Mouse (Mus musculus) midbrain, embryonic 12.5 days (tissue): ENCODE measurements around the gene Ints7. TPM values are rescaled to one million over a fixed set of nuclear protein-coding genes. Genes with fewer than 3 reads are reported as not detected.

ENCODE experiments used
- ATAC-seq: fragments of 200-750 bp; cut with Nextera tagmentation; 2 replicates; pipeline ENCODE4 v1.8.0; 2017; ENCODE audit warnings: low read depth, moderate TSS enrichment, moderate library complexity; ENCODE audit not compliant: low FRiP score
- H3K27ac ChIP-seq: fragments of 300-500 bp; sonication (generic); replicated peaks from 2 replicates; pipeline ENCODE4 v1.5.1; 2016; ENCODE audit warnings: mild to moderate bottlenecking
- H3K27me3 ChIP-seq: fragments of 300-500 bp; sonication (generic); 2 replicates; pipeline ENCODE4 v1.6.1; 2016; ENCODE audit warnings: mild to moderate bottlenecking
- H3K36me3 ChIP-seq: fragments of 300-500 bp; sonication (generic); 2 replicates; pipeline ENCODE4 v1.6.1; 2016
- H3K4me1 ChIP-seq: fragments of 300-500 bp; sonication (generic); 2 replicates; pipeline ENCODE4 v1.6.1; 2016
- H3K4me2 ChIP-seq: fragments of 300-500 bp; sonication (generic); replicated peaks from 2 replicates; pipeline ENCODE4 v1.6.1; 2016; ENCODE audit warnings: mild to moderate bottlenecking, moderate library complexity
- H3K4me3 ChIP-seq: fragments of 300-500 bp; sonication (generic); 2 replicates; pipeline ENCODE4 v1.5.1; 2016; ENCODE audit warnings: mild to moderate bottlenecking
- H3K9ac ChIP-seq: fragments of 300-500 bp; sonication (generic); replicated peaks from 2 replicates; pipeline ENCODE4 v1.6.1; 2016; ENCODE audit warnings: mild to moderate bottlenecking, moderate library complexity
- H3K9me3 ChIP-seq: fragments of 300-500 bp; sonication (generic); 2 replicates; pipeline ENCODE4 v1.6.1; 2016; ENCODE audit warnings: mild to moderate bottlenecking
- WGBS: fragments of 180-500 bp; shearing (Covaris S2); methylation state at CpG from one replicate; pipeline ENCODE4 v1.1.7; 2016; 5-methylcytosine and 5-hydroxymethylcytosine counted together
- polyA plus RNA-seq: library from polyadenylated mRNA; unstranded; fragments of >200 nt; fragmentation: Nextera tagmentation; extraction: Ambion mirVana; gene quantifications from 2 replicates; pipeline ENCODE4 v1.2.1, GENCODE M21; 2016

Ints7 gene
- polyA plus RNA-seq, 1 experiment from 2014 or later, result 75.1 TPM

DNA sequence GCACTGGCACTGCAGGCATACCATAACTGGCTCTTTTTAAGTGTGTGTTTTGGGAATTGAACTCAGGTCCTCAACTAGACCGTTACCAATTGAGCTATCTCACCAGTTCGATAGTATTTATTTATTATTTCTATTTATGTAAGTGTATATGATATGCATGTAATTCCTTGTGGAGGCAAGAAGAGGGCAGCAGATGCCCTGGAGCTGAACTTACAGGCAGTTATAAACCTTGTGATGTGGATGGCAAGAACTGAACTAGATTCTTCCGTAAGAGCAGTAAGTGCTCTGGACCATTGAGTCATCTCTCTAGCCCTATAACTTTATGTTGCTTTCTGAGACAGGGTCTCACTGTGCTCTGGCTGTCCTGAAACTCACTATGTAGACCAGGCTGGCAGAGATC lies 11.6 kb downstream of the Ints7 start:
- ATAC-seq, result no peak
- H3K4me3 ChIP-seq, result no peak overlapping the region
- WGBS, result 96% methylated on average over 3 of the region's 3 CpGs
- no peak overlapping the region for H3K4me2 ChIP-seq
- no peaks in the 10 kb centered on the region for H3K9me3 ChIP-seq
- H3K27me3 ChIP-seq, result no peaks in the 10 kb centered on the region
- H3K36me3 ChIP-seq, result peaks cover 83% of the 10 kb centered on the region
- H3K4me1 ChIP-seq, result no peaks in the 10 kb centered on the region
- no peak overlapping the region for H3K27ac ChIP-seq
- no peak overlapping the region for H3K9ac ChIP-seq

DNA sequence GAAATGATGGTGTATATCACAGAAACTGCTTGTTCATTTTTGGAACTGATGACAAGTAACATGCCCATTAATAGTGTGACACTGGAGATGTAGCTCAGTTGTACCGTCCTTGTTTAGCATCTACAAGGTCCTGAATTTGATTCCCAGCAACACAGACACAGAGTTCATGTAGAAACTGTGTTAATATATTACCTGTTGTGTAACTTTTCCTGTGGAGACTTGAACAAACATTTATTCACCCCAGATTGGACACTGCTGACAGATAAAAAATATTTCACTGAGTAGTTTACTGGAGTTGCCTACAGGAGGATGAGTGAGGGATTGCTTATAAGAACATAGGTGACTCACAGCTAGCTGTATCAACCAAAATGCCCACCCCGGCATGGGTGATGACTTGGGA lies 13.3 kb downstream of the Ints7 start:
- Histone ChIP-seq H3K9me3 (no peaks in the 10 kb centered on the region), H3K27ac (no peak overlapping the region), H3K4me2 (no peak overlapping the region), H3K4me3 (no peak overlapping the region), H3K27me3 (no peaks in the 10 kb centered on the region), H3K4me1 (no peaks in the 10 kb centered on the region), H3K36me3 (peaks cover 80% of the 10 kb centered on the region), H3K9ac (no peak overlapping the region)
- ATAC-seq, result no peak
- 96% methylated on average over 2 of the region's 2 CpGs for WGBS

DNA sequence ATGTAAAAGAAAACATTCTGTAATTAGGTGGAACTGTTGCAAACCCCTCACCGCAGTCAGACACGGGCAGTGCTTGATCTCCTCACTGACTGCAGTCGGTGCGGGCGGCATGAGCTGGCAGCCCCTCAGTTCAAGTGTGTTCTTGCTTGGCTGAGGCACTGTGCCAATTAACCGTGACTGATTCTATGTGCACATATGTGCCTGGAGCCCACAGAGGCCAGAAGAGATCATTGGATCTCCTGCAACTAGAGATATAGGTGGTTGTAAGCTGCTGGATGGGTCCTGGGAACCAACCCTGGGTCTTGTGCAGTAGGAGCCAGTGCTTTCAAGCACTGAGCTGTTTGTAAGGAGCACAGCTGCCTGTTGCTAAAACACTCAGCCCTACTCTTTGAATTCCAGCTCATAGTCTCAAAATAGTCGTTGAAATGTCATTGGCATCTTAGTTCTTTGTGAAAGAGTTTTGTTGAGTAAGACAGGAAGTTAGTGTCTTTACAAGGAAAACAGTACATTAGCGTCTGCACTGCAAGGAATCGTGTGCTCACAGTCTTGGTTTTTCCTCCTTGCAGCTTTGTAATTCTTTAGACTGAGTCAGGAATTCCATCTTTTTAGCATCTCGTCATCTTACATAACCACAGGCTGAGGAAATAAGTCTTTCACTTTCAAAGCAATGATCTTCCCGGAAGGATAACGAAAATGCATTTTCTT lies 16.7 kb downstream of the Ints7 start:
- no peak for ATAC-seq
- Histone ChIP-seq H3K9me3 (no peaks in the 10 kb centered on the region), H3K9ac (no peak overlapping the region), H3K27ac (no peak overlapping the region), H3K36me3 (peaks cover 78% of the 10 kb centered on the region), H3K4me3 (no peak overlapping the region), H3K4me1 (no peaks in the 10 kb centered on the region), H3K4me2 (no peak overlapping the region), H3K27me3 (no peaks in the 10 kb centered on the region)
- WGBS, result 93% methylated on average over 12 of the region's 12 CpGs

DNA sequence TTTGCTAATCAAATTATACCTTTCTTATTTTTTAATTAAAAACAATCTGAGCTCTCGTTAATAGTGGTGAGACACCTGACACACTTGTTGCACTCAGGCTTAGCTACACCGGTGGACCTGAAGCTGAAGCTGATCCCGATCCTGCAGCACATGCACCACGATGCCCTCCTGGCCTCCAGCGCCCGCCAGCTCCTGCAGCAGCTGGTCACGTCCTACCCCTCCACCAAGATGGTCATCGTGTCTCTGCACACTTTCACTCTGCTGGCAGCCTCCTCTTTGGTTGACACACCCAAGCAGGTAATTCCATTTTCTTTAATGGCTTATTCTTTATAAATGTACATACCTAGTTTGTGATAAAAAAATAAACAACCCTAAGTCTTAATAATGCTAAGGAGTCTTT lies 20.6 kb downstream of the Ints7 start:
- H3K27me3 ChIP-seq, result no peaks in the 10 kb centered on the region
- no peak overlapping the region for H3K27ac ChIP-seq

DNA sequence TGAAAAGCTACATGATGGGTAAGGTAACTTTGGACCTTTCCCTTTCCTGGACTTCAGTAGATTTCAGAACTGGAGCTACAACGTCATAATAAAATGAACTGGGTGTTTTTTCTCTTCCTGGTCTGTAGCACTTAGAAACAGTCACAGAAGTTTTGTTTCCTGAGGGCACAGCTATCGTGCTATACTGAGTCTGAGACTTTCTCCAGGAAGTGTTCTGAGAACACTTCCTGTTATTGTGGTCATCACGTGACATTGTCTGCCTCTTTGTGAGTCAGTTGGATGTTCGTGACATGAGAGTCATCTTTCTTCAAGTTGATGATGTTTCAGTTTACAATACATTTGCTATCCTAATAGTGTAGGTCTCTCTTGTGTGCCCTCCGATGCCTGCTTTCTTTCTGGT lies 23.8 kb downstream of the Ints7 start:
- Histone ChIP-seq H3K36me3 (peaks cover 62% of the 10 kb centered on the region), H3K4me2 (no peak overlapping the region), H3K4me1 (no peaks in the 10 kb centered on the region), H3K4me3 (no peak overlapping the region), H3K9me3 (no peaks in the 10 kb centered on the region), H3K27ac (no peak overlapping the region), H3K9ac (no peak overlapping the region), H3K27me3 (no peaks in the 10 kb centered on the region)
- no peak for ATAC-seq
- 86% methylated on average over 5 of the region's 5 CpGs for WGBS

More for the DNA sequence above, 20.6 kb downstream of the Ints7 start:
- Histone ChIP-seq H3K4me1 (no peaks in the 10 kb centered on the region), H3K4me3 (no peak overlapping the region), H3K4me2 (no peak overlapping the region), H3K9me3 (no peaks in the 10 kb centered on the region), H3K9ac (no peak overlapping the region), H3K36me3 (peaks cover 70% of the 10 kb centered on the region)
- WGBS, result 94% methylated on average over 8 of the region's 8 CpGs
- ATAC-seq, result no peak

DNA sequence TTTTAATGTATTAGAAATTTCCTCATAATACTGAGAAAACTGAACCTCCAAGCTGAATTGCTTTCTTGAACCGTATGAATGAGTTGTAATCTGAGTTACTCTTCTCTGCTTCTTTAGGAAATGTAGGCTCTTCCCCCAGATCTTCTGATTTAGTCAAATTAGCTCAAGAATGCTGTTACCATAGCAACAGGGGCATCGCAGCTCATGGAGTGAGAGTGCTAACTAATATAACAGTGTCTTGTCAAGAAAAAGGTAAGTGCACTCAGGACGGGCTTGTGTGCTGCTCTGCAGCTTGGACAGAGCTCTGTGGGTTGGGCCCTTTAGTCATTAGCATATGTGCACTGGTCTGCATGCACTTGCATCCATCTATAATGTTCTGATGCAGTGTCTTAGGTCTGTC lies 29.3 kb downstream of the Ints7 start:
- no peak for ATAC-seq
- Histone ChIP-seq H3K9ac (no peak overlapping the region), H3K27ac (no peak overlapping the region), H3K9me3 (no peaks in the 10 kb centered on the region), H3K4me1 (no peaks in the 10 kb centered on the region), H3K36me3 (peaks cover 72% of the 10 kb centered on the region), H3K4me3 (no peak overlapping the region), H3K27me3 (no peaks in the 10 kb centered on the region), H3K4me2 (no peak overlapping the region)
- WGBS, result 80% methylated on average over 3 of the region's 3 CpGs

DNA sequence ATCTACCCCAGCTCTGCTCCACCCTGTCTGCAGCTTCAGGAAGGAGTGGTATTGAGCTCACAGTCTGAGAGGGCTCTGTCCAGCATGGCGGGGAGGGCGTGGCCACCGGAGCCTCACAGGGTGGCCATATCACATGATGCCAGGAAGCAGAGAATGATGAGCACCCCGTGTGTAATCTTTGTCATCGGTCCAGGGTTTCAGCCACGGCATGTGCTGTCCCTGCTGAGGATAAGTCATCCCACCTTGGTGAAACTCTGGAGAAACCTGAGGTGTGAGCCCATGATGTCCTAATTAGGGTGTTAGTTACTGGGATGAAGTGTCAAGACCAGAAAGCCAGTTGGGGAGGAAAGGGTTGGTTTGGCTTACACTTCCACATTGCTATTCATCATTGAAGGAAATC lies 33.6 kb downstream of the Ints7 start:
- Histone ChIP-seq H3K27me3 (no peaks in the 10 kb centered on the region), H3K27ac (no peak overlapping the region), H3K4me2 (no peak overlapping the region), H3K9ac (no peak overlapping the region), H3K4me1 (no peaks in the 10 kb centered on the region), H3K36me3 (peaks cover 96% of the 10 kb centered on the region), H3K9me3 (no peaks in the 10 kb centered on the region), H3K4me3 (no peak overlapping the region)
- WGBS, result 96% methylated on average over 6 of the region's 6 CpGs
- no peak for ATAC-seq

DNA sequence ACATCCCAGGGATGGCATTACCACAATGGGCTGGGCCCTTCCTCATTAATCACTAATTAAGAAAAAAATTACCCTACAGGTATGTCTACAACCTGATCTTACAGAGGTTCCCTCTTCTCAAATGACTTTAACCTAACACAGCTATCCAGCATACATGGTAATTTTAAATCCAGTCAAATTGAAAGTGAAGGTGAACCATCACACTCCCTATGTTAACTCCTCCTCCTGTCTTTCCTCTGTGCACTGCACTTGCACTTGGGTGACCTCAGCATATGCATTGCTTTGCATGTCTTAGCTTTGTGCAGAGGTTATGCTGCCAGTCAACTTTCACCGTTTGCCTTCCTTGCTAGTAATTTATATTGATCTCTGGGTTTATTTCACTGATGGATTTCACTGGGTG lies 34.1 kb downstream of the Ints7 start:
- H3K4me1 ChIP-seq, result no peaks in the 10 kb centered on the region
- H3K27me3 ChIP-seq, result no peaks in the 10 kb centered on the region
- 88% methylated on average over 1 of the region's 1 CpGs for WGBS
- H3K36me3 ChIP-seq, result peaks cover 96% of the 10 kb centered on the region
- H3K4me2 ChIP-seq, result no peak overlapping the region
- no peaks in the 10 kb centered on the region for H3K9me3 ChIP-seq
- H3K4me3 ChIP-seq, result no peak overlapping the region
- no peak for ATAC-seq
- H3K27ac ChIP-seq, result no peak overlapping the region
- no peak overlapping the region for H3K9ac ChIP-seq

DNA sequence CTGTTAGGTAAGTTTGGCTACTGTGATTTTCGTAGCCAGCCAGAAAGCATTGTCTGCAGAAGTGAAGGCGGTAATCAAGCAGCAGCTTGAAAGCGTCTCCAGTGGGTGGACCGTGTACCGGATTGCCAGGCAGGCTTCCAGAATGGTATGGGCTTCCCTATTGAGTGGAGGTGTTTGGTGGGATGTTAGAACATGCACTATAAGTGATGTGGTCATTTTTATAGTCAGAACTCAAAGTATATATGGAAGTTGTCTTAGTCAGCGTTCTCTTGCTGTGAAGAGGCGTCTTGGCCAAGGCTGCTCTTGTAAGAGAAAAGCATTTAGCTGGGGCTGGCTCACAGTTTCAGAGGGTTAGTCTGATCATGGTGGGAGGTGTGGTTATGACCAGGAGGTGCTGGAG lies 34.9 kb downstream of the Ints7 start:
- no peak for ATAC-seq
- Histone ChIP-seq H3K9ac (no peak overlapping the region), H3K27me3 (no peaks in the 10 kb centered on the region), H3K4me2 (no peak overlapping the region), H3K4me3 (no peak overlapping the region), H3K27ac (no peak overlapping the region), H3K9me3 (no peaks in the 10 kb centered on the region), H3K4me1 (no peaks in the 10 kb centered on the region), H3K36me3 (peaks cover 96% of the 10 kb centered on the region)
- WGBS, result 95% methylated on average over 7 of the region's 7 CpGs

DNA sequence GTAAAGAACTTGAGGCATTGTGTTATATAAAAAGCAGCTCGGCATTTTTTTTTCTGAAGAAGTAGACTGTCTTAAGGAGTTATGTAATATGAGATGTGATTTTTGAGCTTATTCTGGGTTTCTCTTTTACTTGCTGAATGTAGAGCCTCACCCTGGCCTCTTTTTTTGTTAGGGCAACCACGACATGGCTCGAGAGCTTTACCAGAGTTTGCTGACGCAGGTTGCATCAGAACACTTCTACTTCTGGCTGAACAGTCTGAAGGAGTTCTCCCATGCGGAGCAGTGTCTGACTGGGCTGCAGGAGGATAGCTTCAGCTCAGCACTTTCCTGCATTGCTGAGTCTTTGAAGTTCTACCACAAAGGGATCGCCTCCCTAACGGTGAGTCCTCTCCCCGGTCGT lies 36.2 kb downstream of the Ints7 start:
- Histone ChIP-seq H3K27me3 (no peaks in the 10 kb centered on the region), H3K9ac (no peak overlapping the region), H3K27ac (no peak overlapping the region), H3K4me3 (no peak overlapping the region), H3K4me1 (no peaks in the 10 kb centered on the region), H3K36me3 (peaks cover 96% of the 10 kb centered on the region), H3K4me2 (no peak overlapping the region), H3K9me3 (no peaks in the 10 kb centered on the region)
- no peak for ATAC-seq
- WGBS, result 89% methylated on average over 9 of the region's 9 CpGs

DNA sequence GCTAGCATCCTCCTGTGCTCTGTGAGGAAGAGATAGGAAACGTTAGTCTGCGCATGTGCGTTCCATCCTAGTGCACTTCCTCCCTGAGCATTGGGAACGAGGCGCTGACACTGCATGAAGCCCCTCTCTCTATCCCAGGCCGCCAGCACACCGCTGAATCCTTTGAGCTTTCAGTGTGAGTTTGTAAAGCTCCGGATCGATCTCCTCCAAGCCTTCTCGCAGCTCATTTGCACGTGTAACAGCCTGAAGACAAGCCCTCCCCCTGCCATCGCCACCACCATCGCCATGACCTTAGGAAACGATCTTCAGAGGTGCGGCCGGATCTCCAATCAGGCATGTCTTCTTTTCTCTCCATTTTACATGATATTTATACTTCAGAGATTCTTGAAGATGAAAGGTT lies 37.4 kb downstream of the Ints7 start:
- 88% methylated on average over 16 of the region's 16 CpGs for WGBS
- Histone ChIP-seq H3K36me3 (peaks cover 96% of the 10 kb centered on the region), H3K9ac (no peak overlapping the region), H3K27ac (no peak overlapping the region), H3K4me3 (no peak overlapping the region), H3K4me2 (no peak overlapping the region), H3K9me3 (no peaks in the 10 kb centered on the region), H3K4me1 (no peaks in the 10 kb centered on the region), H3K27me3 (no peaks in the 10 kb centered on the region)
- no peak for ATAC-seq

DNA sequence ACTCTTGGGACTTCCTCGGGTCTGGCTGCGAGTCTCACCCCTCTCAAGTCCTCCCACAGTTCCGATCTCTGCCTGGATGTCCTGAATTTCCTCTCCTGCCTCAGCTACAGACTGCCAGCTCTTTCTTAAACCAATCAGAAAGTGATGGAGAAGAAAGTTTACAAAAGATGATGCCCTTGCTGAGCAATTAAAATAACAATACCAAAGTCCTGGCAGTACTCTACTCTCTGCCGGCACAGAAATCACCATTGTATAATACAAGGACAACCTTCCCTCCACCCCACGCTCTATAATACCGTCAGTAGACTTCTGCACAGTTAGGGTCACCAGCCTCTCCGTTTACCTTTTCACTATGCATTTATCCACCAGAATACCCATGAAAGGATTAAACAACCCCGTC lies 40.8 kb downstream of the Ints7 start:
- H3K36me3 ChIP-seq, result peaks cover 97% of the 10 kb centered on the region
- H3K27me3 ChIP-seq, result no peaks in the 10 kb centered on the region
- no peak for ATAC-seq
- H3K9me3 ChIP-seq, result no peaks in the 10 kb centered on the region
- 71% methylated on average over 8 of the region's 8 CpGs for WGBS
- no peak overlapping the region for H3K4me3 ChIP-seq
- no peaks in the 10 kb centered on the region for H3K4me1 ChIP-seq
- no peak overlapping the region for H3K9ac ChIP-seq
- no peak overlapping the region for H3K4me2 ChIP-seq
- H3K27ac ChIP-seq, result no peak overlapping the region

DNA sequence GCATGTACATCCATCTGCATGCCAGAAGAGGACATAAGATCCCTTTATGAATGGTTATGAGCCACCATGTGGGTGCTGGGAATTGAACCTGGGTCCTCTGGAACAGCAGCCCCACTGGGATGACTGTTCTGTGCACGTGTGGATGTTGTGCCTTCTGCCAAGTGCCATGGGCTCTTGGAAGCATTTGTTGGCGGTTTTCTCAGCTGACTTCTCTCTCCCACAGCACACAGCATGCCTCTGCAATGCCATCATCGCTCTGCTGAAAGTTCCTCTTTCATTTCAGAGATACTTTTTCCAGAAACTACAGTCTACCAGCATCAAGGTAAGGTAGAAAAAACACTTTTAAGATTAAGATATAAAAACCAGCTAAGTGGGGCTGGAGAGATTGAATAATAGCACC lies 42.2 kb downstream of the Ints7 start:
- ATAC-seq, result no peak
- Histone ChIP-seq H3K4me1 (no peaks in the 10 kb centered on the region), H3K36me3 (peaks cover 95% of the 10 kb centered on the region), H3K27me3 (no peaks in the 10 kb centered on the region), H3K4me2 (no peak overlapping the region), H3K9ac (no peak overlapping the region), H3K4me3 (no peak overlapping the region), H3K9me3 (no peaks in the 10 kb centered on the region), H3K27ac (no peak overlapping the region)
- 95% methylated on average over 3 of the region's 3 CpGs for WGBS
